Mouse (Mus musculus) liver, embryonic 14.5 days (tissue): ENCODE measurements around the gene Adcy4. TPM values are rescaled to one million over a fixed set of nuclear protein-coding genes. Genes with fewer than 3 reads are reported as not detected.

ENCODE experiments used
- ATAC-seq: fragments of 200-750 bp; cut with Nextera tagmentation; 2 replicates; pipeline ENCODE4 v1.8.0; 2017; ENCODE audit warnings: moderate number of reproducible peaks, mild to moderate bottlenecking, moderate library complexity; ENCODE audit not compliant: insufficient read depth
- DNase-seq, 3 experiments: peaks; one replicate each; pipeline ENCODE4 v3.0.0-alpha.2; 2012 to 2013; ENCODE audit warnings: low read depth in 3 of 3, low spot score in 3 of 3
- H3K27ac ChIP-seq: fragments of 300-500 bp; sonication (generic); 2 replicates; pipeline ENCODE4 v1.5.1; 2014; ENCODE audit warnings: moderate library complexity, mild to moderate bottlenecking, control low read depth, inconsistent platforms
- H3K27me3 ChIP-seq: fragments of 300-500 bp; sonication (generic); 2 replicates; pipeline ENCODE4 v1.6.1; 2014; ENCODE audit warnings: mild to moderate bottlenecking, low read length, moderate library complexity; ENCODE audit not compliant: control insufficient read depth, insufficient read depth
- H3K36me3 ChIP-seq: fragments of 300-500 bp; sonication (generic); replicated peaks from 2 replicates; pipeline ENCODE4 v1.6.1; 2014; ENCODE audit warnings: low read depth; ENCODE audit not compliant: control insufficient read depth, insufficient read depth
- H3K4me1 ChIP-seq, 2 experiments: fragments of 200-500 bp in 1 of 2; fragments of 300-500 bp in 1 of 2; sonication (generic) in 1 of 2; replicated peaks; 2 replicates each; pipeline ENCODE4 v1.6.1; 2012 to 2014; ENCODE audit warnings: antibody characterized with exemption in 1 of 2, inconsistent platforms in 1 of 2, low read length in 1 of 2; ENCODE audit not compliant: control insufficient read depth in 2 of 2, insufficient read depth in 2 of 2
- H3K4me2 ChIP-seq: fragments of 300-500 bp; sonication (generic); 2 replicates; pipeline ENCODE4 v1.6.1; 2014; ENCODE audit warnings: low read depth, mild to moderate bottlenecking, control low read depth, moderate library complexity
- H3K4me3 ChIP-seq, 2 experiments: fragments of 200-500 bp in 1 of 2; fragments of 300-500 bp in 1 of 2; sonication (generic) in 1 of 2; 2 replicates each; pipeline ENCODE4 v1.5.1; 2012 to 2014; ENCODE audit warnings: low read depth in 2 of 2, low read length in 2 of 2, mild to moderate bottlenecking in 2 of 2, control low read depth in 1 of 2, inconsistent platforms in 1 of 2, moderate library complexity in 1 of 2; ENCODE audit not compliant: insufficient read depth in 1 of 2
- H3K9ac ChIP-seq: fragments of 300-500 bp; sonication (generic); replicated peaks from 2 replicates; pipeline ENCODE4 v1.6.1; 2014; ENCODE audit warnings: mild to moderate bottlenecking, control low read depth, moderate library complexity
- H3K9me3 ChIP-seq: fragments of 300-500 bp; sonication (generic); 2 replicates; pipeline ENCODE4 v1.6.1; 2016; ENCODE audit warnings: low read length, mixed read lengths; ENCODE audit not compliant: control insufficient read depth
- CTCF ChIP-seq: IDR thresholded peaks from 2 replicates; pipeline ENCODE4 v1.5.1; 2016; ENCODE audit warnings: antibody characterized with exemption, low read depth, control low read depth
- EP300 ChIP-seq: IDR thresholded peaks from 2 replicates; pipeline ENCODE4 v1.6.1; 2016; ENCODE audit warnings: antibody characterized with exemption, low read depth
- WGBS: fragments of 180-500 bp; shearing (Covaris S2); extraction: QIAGEN DNeasy Blood & Tissue Kit; methylation state at CpG from one replicate; pipeline ENCODE4 v1.1.7; 2014; ENCODE audit not compliant: insufficient replicate concordance; 5-methylcytosine and 5-hydroxymethylcytosine counted together
- polyA plus RNA-seq, 2 experiments: library from polyadenylated mRNA; depleted of rRNA in 1 of 2; stranded (reverse) in 1 of 2; unstranded in 1 of 2; fragments of >200 nt; fragmentation: Nextera tagmentation in 1 of 2; extraction: Ambion mirVana in 1 of 2; gene quantifications; 2 replicates each; pipeline versions ENCODE4 v1.2.1 to v1.2.3; 2012 to 2014

Adcy4 gene
- polyA plus RNA-seq, 2 experiments = 0.66 to 1.0 TPM

DNA sequence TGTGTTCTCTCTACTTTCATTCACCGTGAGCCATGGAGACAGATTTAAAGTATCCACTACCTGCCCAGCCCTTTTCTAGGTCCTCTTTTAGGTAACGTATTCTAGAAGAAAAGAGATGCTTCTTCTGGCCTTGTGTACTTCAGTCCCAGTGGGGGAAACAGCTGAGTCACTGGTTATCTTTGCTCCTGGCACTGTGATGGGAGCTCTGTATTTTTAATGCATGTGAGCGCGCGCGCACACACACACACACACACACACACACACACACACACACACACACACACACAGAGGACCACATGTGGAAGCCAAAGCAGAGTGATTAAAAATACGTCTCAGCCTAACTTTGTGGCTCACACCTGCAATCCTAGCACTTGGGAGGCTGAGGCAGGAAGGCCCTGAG, 60.5 kb downstream of the Adcy4 start:
- no peak for DNase-seq
- no peak for ATAC-seq
- Histone ChIP-seq H3K9ac (no peak overlapping the region), H3K4me3 (no peak overlapping the region), H3K27ac (peak overlapping the region; percentile 1), H3K4me2 (no peak overlapping the region), H3K9me3 (no peaks in the 10 kb centered on the region), H3K27me3 (no peaks in the 10 kb centered on the region), H3K4me1 (peaks cover 20 to 21% of the 10 kb centered on the region in 2 experiments; a peak in 3 of 4 replicates), H3K36me3 (no peaks in the 10 kb centered on the region)
- TF ChIP-seq CTCF = no peak
- no peak for TF ChIP-seq EP300
- 54% methylated on average over 7 of the region's 7 CpGs for WGBS

GRCm38 (mm10) chr14:55722438-55722945, 61.4 kb downstream of the Adcy4 start:
- DNase-seq = no peak
- peak overlapping the region in 1 of 2 experiments; percentile 79; a peak in 2 of 4 replicates for H3K4me3 ChIP-seq
- peak overlapping the region; percentile 7; the same call in 1 of the 2 replicates for H3K9ac ChIP-seq
- H3K27me3 ChIP-seq = no peaks in the 10 kb centered on the region
- no peaks in the 10 kb centered on the region for H3K36me3 ChIP-seq
- peak; percentile 2; the same call in 1 of the 2 replicates for ATAC-seq
- peaks cover 20 to 21% of the 10 kb centered on the region in 2 experiments; a peak in 3 of 4 replicates for H3K4me1 ChIP-seq
- no peak for TF ChIP-seq CTCF
- TF ChIP-seq EP300 = no peak
- WGBS = 19% methylated on average over 8 of the region's 8 CpGs
- peak overlapping the region; percentile 82 for H3K4me2 ChIP-seq
- H3K9me3 ChIP-seq = no peaks in the 10 kb centered on the region
- H3K27ac ChIP-seq = peak overlapping the region; percentile 1

- H3K4me1 ChIP-seq = peaks cover 20 to 21% of the 10 kb centered on the region in 2 experiments; a peak in 3 of 4 replicates
- DNase-seq (peak; percentile 85 to 86 (median 85)), ATAC-seq (peak; percentile 92)
- TF ChIP-seq CTCF (peak; percentile 99), EP300 (no peak)
- H3K27me3 ChIP-seq = no peaks in the 10 kb centered on the region
- WGBS = under 1% methylated on average over 47 of the region's 50 CpGs
- no peaks in the 10 kb centered on the region for H3K9me3 ChIP-seq
- peak within 1 kb of the TSS; percentile 33 for H3K27ac ChIP-seq
- H3K36me3 ChIP-seq = no peaks in the 10 kb centered on the region
- H3K9ac ChIP-seq = peak within 1 kb of the TSS; percentile 72
- peak within 1 kb of the TSS; percentile 82 for H3K4me2 ChIP-seq
- H3K4me3 ChIP-seq = peak within 1 kb of the TSS; percentile 79
These were observed 62.0 kb downstream of the Adcy4 start, which contains the start of gene Rabggta for GRCm38 (mm10) chr14:55721700-55722437. Gene Rabggta (minus strand): TSS chr14:55722263.

DNA sequence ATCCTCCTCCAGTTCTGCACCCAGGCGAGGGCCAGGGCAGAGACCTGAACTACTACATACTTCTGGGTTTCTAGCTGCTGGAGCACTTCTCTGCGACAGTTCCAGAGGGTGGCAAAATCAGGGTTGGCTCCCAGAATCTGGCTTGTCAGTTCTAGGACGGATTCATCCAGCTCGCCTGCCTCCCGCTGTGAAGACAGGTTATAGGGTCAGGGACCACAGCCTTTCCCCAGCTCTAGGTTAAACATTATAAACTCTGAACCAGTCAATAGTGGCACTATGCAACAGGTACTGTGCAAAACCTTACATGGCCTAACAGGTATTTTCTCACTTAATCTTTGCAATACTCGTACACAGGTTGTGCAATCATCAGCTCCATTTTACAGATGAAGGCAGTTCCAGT, 62.8 kb downstream of the Adcy4 start:
- TF ChIP-seq EP300 (no peak), CTCF (no peak)
- Histone ChIP-seq H3K9me3 (no peaks in the 10 kb centered on the region), H3K4me3 (peak overlapping the region in 1 of 2 experiments; percentile 79; a peak in 3 of 4 replicates), H3K36me3 (no peaks in the 10 kb centered on the region), H3K27me3 (no peaks in the 10 kb centered on the region), H3K9ac (no peak overlapping the region; the same call in 1 of the 2 replicates), H3K4me2 (peak overlapping the region; percentile 82), H3K27ac (peak overlapping the region; percentile 18; the same call in 1 of the 2 replicates), H3K4me1 (peaks cover 20 to 21% of the 10 kb centered on the region in 2 experiments; a peak in 3 of 4 replicates)
- 74% methylated on average over 6 of the region's 6 CpGs for WGBS
- DNase-seq (no peak), ATAC-seq (no peak)

DNA sequence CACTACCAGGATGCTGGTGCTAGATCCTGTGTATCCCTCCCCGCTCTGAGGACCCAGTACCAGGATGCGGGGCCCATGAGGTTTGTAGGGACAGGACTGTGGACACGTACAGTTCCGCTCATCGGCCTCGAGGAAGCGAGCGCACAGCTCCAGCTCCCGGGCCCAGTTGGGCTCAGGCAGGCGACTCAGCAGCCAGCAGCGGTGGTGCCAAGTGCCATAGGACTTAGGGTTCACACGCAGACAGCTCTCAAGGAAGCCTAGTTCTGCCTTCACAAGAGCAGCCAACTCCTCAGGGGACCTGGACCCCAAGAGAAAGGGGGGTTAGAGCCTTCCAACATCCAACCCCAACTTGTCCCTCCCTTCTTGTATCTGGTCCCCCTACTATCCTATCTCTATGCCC, 63.2 kb downstream of the Adcy4 start:
- Histone ChIP-seq H3K27me3 (no peaks in the 10 kb centered on the region), H3K36me3 (no peaks in the 10 kb centered on the region), H3K4me3 (no peak overlapping the region; a peak in 1 of 4 replicates), H3K4me2 (peak overlapping the region; percentile 82; the same call in 1 of the 2 replicates), H3K27ac (no peak overlapping the region), H3K9ac (no peak overlapping the region), H3K4me1 (peaks cover 20 to 21% of the 10 kb centered on the region in 2 experiments; a peak in 3 of 4 replicates), H3K9me3 (no peaks in the 10 kb centered on the region)
- 90% methylated on average over 12 of the region's 12 CpGs for WGBS
- ATAC-seq = no peak
- DNase-seq = no peak
- TF ChIP-seq CTCF (no peak), EP300 (no peak)
